Mouse (Mus musculus) layer of hippocampus, adult 18-20 months (tissue): ENCODE results near the gene Kctd21. TPM values are rescaled to one million over a fixed set of nuclear protein-coding genes. Genes with fewer than 3 reads are reported as not detected.
A peak's percentile ranks its signal among the peaks of the same experiment; 100 is the strongest.

ENCODE experiments used
- DNase-seq, 2 experiments: peaks; one replicate each; pipeline ENCODE4 v3.0.0; 2022; ENCODE audit warnings: low spot score in 2 of 2
- long read RNA-seq: library from polyadenylated mRNA; stranded (forward); transcript quantifications from one replicate; pipeline ENCODE4 v2.0.0, GENCODE M21; 2021
- total RNA-seq, 2 experiments: library from RNA; stranded (reverse); gene quantifications; 2 replicates each; pipeline ENCODE4 v1.2.3; 2021

The Kctd21 gene
- 10 to 100 TPM; 15.0 to 16.0 TPM for total RNA-seq
- long read RNA-seq, transcript Kctd21-201 (2 exons, 2,966 nt), result major isoform, 7 of 13 reads
- long read RNA-seq, partial matches to known transcripts, result 3 of 13 reads
- long read RNA-seq, other reads (novel, unspliced or antisense), result 3 of 13 reads

DNA sequence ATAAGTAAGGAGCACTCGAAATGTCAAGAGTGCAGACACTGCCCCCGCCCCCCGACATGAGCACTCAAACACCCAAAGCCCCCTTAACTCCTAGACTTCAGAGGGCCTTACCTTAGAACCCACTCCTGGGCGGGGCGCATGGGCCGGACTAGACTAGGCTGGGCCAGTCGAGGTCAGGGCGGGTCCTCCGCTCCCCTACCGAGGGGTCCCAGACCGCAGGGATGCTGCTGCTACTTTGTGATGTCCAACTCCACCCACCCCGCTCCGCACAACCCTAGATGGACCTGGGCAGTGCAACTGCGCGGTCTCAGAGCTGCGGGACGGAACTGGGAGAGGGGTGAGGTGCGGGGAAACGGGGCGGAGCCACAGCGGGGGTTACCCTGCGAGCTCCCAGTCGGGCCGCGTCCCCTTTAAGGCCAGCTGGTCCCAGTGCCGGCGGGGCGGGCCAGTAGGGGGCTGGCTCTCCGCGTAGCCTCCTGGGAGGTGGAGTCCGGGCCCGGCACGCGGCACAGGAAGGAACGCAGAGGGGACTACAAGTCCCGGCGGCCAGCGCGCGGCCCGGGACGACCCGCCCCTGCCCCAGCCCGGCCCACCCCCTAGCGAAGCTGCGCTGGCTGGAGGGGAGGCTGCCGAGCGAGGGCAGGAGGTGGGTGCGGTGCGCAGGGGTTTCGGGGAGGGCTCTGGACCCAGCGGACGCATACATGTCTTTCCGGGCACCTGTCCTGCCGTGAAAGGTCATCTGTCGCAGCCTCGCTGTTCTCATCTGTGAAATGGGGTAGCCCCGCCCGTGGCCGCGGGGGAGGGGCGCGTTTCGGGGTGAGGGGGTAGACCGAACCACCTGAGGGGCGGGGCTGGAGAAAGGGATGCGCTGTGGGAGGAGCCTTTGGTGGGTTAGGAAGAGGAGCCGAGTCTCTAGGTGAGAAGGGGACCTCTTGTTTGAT, at the start of gene Kctd21, which contains the start of gene Usp35:
TSS of gene Kctd21 (plus strand) at position 602 of the 941 bp plus-strand sequence.
TSS of gene Usp35 (minus strand) at position 295 of the 941 bp plus-strand sequence.
- peak; percentile 95 for DNase-seq

GRCm38 (mm10) chr7:97296986-97297385, 35.1 kb upstream of the Kctd21 start:
- no peak for DNase-seq

DNA sequence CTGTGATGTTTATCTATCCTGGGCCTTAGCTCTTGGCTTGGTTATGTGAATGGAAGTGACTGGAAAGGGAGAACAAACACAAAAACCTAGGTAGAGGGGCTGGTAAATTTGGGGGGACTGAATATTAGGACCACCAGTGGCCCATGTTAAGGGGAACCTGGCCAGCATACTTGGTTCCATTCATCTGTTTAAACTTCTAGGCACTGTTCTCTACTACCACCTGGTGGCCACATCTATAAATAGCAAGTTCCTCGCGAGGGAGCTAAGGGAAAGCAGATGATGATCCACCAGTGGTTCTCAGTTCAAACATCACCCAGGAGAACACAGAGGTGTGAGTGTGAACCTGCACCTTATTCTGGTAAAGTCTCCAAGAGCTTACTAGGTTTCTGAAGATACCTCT, 34.7 kb upstream of the Kctd21 start:
- DNase-seq, result peak; percentile 35 to 84

DNA sequence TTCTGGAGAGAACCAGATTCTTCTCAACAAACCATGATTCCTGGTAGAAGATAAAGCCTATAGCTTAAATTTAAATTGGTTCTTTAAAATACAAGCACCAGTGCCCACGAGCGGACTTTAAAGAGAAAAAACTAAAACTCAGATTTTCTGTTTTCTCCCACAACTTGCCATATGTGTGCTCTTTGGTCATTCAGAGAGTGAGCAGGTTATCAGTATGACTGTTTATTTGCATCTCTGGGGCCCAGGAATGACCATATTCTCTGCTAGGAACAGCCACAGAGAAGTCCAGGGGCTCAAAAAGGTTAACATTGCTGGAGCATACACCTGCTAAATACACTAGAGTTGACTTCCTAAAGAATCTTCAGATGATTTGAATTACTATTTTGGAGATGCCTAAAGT, 33.8 kb upstream of the Kctd21 start:
- DNase-seq, result no peak

DNA sequence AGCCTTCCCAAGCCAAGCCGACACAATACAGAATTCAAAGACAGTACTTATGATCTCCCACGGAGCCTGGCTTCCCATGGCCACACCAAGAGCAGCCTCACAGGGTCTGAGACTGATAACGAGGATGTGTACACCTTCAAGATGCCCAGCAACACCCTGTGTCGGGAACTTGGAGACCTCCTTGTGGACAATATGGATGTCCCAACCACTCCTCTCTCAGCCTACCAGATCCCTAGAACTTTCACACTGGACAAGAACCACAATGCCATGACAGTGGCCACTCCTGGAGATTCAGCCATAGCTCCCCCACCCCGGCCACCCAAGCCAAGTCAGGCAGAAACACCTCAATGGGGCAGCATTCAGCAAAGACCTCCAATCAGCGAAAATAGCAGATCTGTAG, 33.2 kb upstream of the Kctd21 start:
- no peak for DNase-seq

DNA sequence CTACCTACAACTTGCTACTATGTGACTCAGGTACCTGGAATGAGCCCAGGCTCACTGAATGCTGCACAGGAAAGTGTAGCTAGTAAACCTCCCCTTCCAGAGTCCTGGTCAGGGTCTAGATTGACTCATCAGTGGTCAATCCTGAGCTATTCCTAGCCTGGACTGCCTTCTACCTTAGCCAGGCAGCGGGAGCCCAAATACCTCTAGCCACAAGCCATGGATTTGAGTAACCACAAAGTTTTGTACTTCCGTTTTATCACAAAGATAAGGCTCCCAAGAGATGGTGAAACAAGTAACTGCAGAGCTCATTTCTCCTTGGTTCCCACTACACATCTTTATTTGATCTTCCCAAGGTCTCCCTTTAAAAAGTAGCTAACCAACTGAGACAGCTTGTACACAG, 31.2 kb upstream of the Kctd21 start:
- DNase-seq, result no peak

GRCm38 (mm10) chr7:97301321-97301720, 30.8 kb upstream of the Kctd21 start:
- no peak for DNase-seq

GRCm38 (mm10) chr7:97302261-97302660, 29.9 kb upstream of the Kctd21 start:
- no peak for DNase-seq

DNA sequence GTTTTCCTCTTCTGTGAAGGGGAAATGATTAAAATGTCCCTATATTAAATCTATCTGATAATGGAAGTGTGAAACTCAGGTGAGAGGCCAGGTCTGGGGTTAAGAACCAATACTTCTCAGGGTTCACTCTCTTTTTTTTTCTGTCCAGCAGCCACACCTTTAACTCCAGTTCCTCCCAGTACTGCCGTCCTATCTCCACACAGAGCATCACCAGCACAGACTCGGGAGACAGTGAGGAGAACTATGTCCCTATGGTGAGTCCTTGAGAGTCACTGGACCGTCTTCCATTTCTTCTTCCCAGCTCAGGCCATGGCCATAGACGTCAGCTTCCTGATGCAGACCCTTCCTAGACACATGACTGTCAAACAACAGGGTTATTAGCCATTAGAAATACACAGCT, 29.3 kb upstream of the Kctd21 start:
- DNase-seq, result no peak

GRCm38 (mm10) chr7:97303614-97304013, 28.5 kb upstream of the Kctd21 start:
- no peak for DNase-seq

DNA sequence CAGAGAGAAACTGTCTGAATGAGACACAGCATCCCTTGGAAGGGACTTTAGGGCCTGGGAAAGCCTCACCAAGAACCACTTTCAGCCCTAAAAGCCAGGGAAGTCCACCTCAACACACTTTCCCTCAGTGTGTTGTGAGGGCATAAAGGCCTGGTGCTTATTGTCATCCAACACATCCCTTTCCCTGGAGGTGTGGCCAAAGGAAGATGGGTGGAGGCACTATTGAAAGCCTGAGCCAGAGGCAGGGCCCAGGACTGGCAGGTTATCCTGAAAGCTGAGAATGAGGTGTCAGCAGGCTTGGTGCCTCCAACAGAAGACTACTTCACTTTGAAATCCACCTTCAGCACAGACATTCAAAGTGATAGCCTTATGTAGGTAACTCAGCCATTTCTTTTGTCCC, 27.7 kb upstream of the Kctd21 start:
- no peak for DNase-seq

GRCm38 (mm10) chr7:97305206-97305605, 26.9 kb upstream of the Kctd21 start:
- DNase-seq, result no peak

- no peak for DNase-seq
Measured at GRCm38 (mm10) chr7:97306813-97307212, 25.3 kb upstream of the Kctd21 start.

DNA sequence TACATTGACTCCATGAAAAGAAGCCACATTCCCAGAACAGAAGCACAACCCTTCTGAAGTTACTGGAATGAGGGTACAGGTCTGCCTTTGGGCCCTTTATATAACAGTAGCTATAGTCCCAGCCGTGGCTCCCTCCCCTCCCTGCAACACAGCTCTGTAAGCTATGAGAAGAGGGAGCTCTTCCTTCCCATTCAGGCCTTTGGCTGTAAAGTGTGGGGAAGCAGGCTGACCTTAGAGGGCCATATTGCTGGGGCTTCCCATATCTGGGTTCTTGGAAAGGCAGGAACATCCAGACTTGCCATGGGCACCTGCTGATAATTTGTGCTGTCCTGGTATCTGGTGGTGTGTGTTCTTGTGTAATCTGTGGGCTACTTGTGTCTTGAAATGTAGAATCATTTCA, 24.6 kb upstream of the Kctd21 start:
- no peak for DNase-seq

- no peak for DNase-seq
Measured at GRCm38 (mm10) chr7:97309461-97310340, 22.4 kb upstream of the Kctd21 start.

DNA sequence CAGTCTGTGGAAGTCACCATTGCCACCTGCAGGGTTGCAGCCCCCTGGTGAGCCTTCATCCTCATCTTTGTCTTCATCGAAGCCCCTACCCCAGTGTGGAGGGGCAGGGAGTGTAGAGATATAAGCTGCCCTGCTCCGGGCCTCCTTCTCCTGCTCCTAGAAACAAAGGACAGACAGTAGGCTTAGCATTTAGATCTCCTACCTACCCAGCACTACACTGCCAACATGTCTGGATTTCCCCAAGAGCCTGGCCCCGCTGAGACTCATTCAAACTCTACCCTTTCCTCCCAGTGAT, 21.8 kb upstream of the Kctd21 start:
- DNase-seq, result no peak

GRCm38 (mm10) chr7:97311620-97312019, 20.5 kb upstream of the Kctd21 start:
- no peak for DNase-seq

DNA sequence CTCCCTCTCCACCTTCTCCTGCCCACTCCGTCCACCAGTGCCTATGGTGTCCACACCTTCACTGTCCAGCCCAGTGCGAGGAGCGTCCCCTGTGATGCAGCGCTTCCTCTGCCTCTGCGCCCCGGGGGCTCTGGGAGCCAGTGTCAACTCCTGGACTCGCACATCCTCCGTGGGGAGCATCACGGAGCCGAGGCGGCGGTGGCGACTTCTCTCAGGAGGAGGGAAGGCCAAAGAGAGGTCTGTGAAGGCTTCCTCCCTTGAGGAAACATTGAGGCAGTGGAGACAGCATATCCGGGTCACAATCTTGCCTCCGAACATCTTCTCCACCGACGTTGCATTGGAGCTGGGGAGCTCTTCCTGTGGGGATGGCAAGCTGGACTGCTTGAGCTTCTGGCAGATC, 19.9 kb upstream of the Kctd21 start:
- no peak for DNase-seq

DNA sequence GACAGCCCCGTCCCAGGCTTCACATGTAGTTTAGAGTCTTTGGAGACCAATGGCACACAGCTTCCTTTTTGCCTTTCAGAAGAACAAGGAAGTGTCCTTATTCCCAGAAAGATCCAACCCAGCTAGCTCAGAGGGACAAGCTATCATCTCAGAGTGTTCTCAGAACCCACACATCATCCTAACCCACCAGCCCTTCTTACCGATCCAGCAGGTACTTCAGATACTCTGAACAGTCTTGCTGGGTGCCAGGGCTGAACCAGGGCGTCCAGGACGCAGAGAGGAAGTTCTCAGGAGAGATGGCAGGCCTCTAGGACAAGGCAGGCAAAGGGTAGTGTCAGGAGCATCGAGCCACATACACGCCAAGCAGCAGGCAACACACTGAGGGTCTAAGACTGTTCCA, 19.3 kb upstream of the Kctd21 start:
- no peak for DNase-seq

DNA sequence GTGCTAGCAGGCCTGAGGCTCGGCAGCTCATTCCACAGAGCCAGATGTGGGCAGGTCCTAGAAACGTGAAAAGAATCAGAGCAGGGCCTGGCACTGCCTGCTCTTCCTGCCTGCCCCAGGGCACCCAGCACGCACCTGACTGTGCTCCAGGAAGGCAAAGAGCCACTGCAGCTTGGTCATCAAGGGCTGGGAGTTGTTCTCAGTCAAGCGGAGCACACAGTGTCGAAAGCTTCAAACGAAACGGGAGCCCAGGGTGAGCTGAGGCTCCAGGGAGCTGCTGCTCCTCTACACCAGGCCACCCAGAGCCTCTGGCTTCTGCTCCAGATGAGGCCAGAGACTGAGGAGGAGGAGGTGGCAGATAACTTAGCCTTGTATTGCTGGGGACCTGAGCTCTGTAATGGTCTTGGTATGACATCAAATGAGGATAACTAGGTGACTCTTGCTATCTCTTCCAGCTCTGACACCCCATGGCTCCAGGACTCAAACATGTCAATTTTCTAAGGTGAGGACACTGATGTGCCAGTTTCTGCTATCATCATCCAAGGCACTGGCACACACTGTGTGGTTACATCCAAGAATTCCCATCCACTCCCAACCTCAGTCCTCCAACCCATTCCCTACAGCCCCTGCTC, 18.6 kb upstream of the Kctd21 start:
- DNase-seq, result no peak

DNA sequence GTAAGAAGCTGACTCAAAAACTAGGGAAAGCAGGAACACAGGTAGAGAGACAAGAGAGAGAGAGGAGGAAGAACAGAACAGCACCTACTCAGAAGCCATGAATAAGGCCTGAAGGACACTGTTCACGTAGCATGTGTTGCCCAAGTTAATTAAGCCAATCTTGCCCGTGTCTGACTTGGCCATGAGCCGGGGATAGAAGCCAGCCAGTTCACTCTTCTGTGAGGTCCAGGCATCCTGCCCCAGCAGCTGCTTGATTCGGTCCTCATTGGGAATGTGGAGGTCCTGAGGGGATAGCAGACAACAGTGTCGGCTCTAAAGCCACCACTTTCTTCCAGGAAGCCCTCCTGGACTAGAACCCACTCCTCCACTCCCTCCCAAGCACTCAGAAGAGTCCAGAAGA, 17.5 kb upstream of the Kctd21 start:
- DNase-seq, result no peak
